Mouse (Mus musculus) stomach, postnatal 0 days (tissue): ENCODE data around the gene Gse1. TPM values are rescaled to one million over a fixed set of nuclear protein-coding genes. Genes with fewer than 3 reads are reported as not detected.

Source experiments
- ATAC-seq: fragments of 200-750 bp; cut with Nextera tagmentation; 2 replicates; pipeline ENCODE4 v1.8.0; 2017; ENCODE audit not compliant: low FRiP score, low TSS enrichment
- DNase-seq: peaks from one replicate; pipeline ENCODE4 v3.0.0-alpha.2; 2016; ENCODE audit warnings: low spot score
- H3K27ac ChIP-seq: fragments of 300-500 bp; sonication (generic); replicated peaks from 2 replicates; pipeline ENCODE4 v1.5.1; 2014; ENCODE audit warnings: mild to moderate bottlenecking, control low read depth
- H3K27me3 ChIP-seq: fragments of 300-500 bp; sonication (generic); 2 replicates; pipeline ENCODE4 v1.6.1; 2014; ENCODE audit warnings: low read length; ENCODE audit not compliant: control insufficient read depth, insufficient read depth
- H3K36me3 ChIP-seq: fragments of 300-500 bp; sonication (generic); 2 replicates; pipeline ENCODE4 v1.6.1; 2014; ENCODE audit warnings: low read length, mixed read lengths; ENCODE audit not compliant: control insufficient read depth, insufficient read depth
- H3K4me1 ChIP-seq: fragments of 300-500 bp; sonication (generic); replicated peaks from 2 replicates; pipeline ENCODE4 v1.6.1; 2014; ENCODE audit warnings: antibody characterized with exemption; ENCODE audit not compliant: control insufficient read depth, insufficient read depth
- H3K4me2 ChIP-seq: fragments of 300-500 bp; sonication (generic); replicated peaks from 2 replicates; pipeline ENCODE4 v1.6.1; 2014; ENCODE audit warnings: low read depth, mild to moderate bottlenecking, control low read depth, moderate library complexity
- H3K4me3 ChIP-seq: fragments of 300-500 bp; sonication (generic); 2 replicates; pipeline ENCODE4 v1.5.1; 2014; ENCODE audit warnings: low read depth, low read length, control low read depth
- H3K9ac ChIP-seq: fragments of 300-500 bp; sonication (generic); 2 replicates; pipeline ENCODE4 v1.6.1; 2014; ENCODE audit warnings: mild to moderate bottlenecking, low read length, control low read depth, mixed read lengths
- H3K9me3 ChIP-seq: fragments of 300-500 bp; sonication (generic); 2 replicates; pipeline ENCODE4 v1.6.1; 2016; ENCODE audit warnings: low read length; ENCODE audit not compliant: control insufficient read depth
- CTCF ChIP-seq: IDR thresholded peaks from 2 replicates; pipeline ENCODE4 v1.5.1; 2016; ENCODE audit warnings: antibody characterized with exemption, low read depth, mild to moderate bottlenecking, moderate library complexity
- EP300 ChIP-seq: optimal IDR thresholded peaks from 2 replicates; pipeline ENCODE3; 2016; ENCODE audit warnings: antibody characterized with exemption
- WGBS: fragments of 180-500 bp; shearing (Covaris S2); extraction: QIAGEN DNeasy Blood & Tissue Kit; methylation state at CpG from one replicate; pipeline ENCODE4 v1.1.7; 2014; 5-methylcytosine and 5-hydroxymethylcytosine counted together
- polyA plus RNA-seq: library from polyadenylated mRNA; unstranded; fragments of >200 nt; fragmentation: Nextera tagmentation; extraction: Ambion mirVana; gene quantifications from 2 replicates; pipeline ENCODE4 v1.2.1, GENCODE M21; 2015

Gene Gse1
- polyA plus RNA-seq, 1 experiment from 2014 or later = 6.4 TPM

- no peak for ATAC-seq
- H3K4me1 ChIP-seq = peaks cover 4% of the 10 kb centered on the region; the same call in 1 of the 2 replicates
- no peaks in the 10 kb centered on the region for H3K9me3 ChIP-seq
- DNase-seq = no peak
- TF ChIP-seq CTCF (no peak), EP300 (no peak)
- H3K4me2 ChIP-seq = no peak overlapping the region
- H3K36me3 ChIP-seq = no peaks in the 10 kb centered on the region
- WGBS = 56% methylated on average over 11 of the region's 11 CpGs
- H3K4me3 ChIP-seq = no peak overlapping the region
- H3K9ac ChIP-seq = no peak overlapping the region; the same call in 1 of the 2 replicates
- H3K27me3 ChIP-seq = no peaks in the 10 kb centered on the region
- H3K27ac ChIP-seq = peak overlapping the region; percentile 18; the same call in 1 of the 2 replicates
These were observed 289.6 kb downstream of the Gse1 start for GRCm38 (mm10) chr8:120517666-120518410.

DNA sequence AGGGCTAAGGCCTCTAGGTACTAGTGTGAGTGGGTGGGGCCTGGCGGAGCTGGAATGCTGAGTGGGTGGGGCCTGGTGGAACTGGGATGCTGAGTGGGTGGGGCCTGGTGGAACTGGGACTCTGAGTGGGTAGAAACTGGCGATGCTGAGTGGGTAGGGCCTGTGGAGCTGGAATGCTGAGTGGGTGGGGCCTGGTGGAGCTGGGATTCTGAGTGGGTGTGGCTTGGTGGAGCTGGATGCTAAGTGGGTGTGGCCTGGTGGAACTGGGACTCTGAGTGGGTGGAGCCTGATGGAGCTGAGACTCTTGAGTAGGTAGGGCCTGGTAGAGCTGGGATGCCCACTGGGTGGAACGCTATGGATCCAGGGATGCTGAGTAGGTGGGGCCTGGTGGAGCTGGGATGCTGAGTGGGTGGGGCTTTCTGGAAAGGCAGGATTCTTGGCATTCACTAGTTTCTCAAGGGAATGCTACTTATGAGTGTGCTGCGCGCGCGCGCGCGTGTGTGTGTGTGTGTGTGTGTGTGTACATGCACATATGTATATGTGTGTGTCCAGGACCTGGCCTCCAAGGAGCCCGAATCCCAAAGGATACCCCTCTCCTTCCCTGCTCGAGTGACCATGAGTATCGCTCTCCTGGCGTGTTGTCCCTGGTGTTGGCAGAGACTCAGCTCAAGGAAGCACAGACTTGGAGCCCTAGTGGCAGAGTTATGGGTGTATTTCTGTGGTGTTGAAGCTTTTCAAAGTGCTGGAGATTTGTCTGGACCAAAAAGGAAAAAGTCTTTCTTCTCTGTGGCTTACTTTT is 290.7 kb downstream of the Gse1 start:
- Histone ChIP-seq H3K9ac (no peak overlapping the region), H3K4me2 (no peak overlapping the region), H3K27me3 (no peaks in the 10 kb centered on the region), H3K27ac (0 out of 2 replicates have a peak overlapping the region, but pooled peaks have one; percentile 24), H3K36me3 (no peaks in the 10 kb centered on the region), H3K4me1 (peaks cover 4% of the 10 kb centered on the region; the same call in 1 of the 2 replicates), H3K4me3 (no peak overlapping the region), H3K9me3 (no peaks in the 10 kb centered on the region)
- ATAC-seq (peak; percentile 82), DNase-seq (peak; percentile 89)
- TF ChIP-seq EP300 = no peak
- 0 out of 2 replicates have a peak, but pooled peaks have one; percentile 14 for TF ChIP-seq CTCF
- WGBS = 65% methylated on average over 14 of the region's 14 CpGs

DNA sequence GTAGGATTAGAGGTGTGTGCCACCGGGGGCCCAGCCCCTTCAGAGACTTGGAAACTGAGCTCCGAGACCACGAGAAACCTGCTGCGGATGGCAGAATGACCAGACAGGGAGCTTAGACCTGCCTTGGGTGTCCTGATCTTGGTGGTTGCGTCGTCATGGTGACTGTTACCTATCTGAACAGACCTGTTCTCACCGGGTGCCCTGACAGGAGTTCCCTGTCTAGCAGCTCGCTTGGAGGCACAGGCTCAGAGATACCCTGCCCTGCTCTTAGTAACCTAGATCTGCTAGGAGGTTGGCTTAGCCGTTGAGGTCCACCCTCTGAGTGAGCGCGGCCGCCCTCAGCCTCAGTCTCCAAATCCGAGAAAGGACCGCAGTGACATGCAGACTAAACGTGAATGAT is 292.0 kb downstream of the Gse1 start:
- Histone ChIP-seq H3K9ac (0 out of 2 replicates have a peak overlapping the region, but pooled peaks have one; percentile 27), H3K4me1 (peaks cover 6% of the 10 kb centered on the region; the same call in 1 of the 2 replicates), H3K27ac (peak overlapping the region; percentile 65), H3K27me3 (no peaks in the 10 kb centered on the region), H3K9me3 (no peaks in the 10 kb centered on the region), H3K4me2 (no peak overlapping the region), H3K36me3 (no peaks in the 10 kb centered on the region), H3K4me3 (no peak overlapping the region)
- 61% methylated on average over 15 of the region's 15 CpGs for WGBS
- DNase-seq (no peak), ATAC-seq (no peak)
- peak; percentile 61 for TF ChIP-seq EP300
- no peak for TF ChIP-seq CTCF

GRCm38 (mm10) chr8:120520707-120521590 is 292.7 kb downstream of the Gse1 start:
- Histone ChIP-seq H3K9me3 (no peaks in the 10 kb centered on the region), H3K27ac (peak overlapping the region; percentile 65), H3K4me1 (peaks cover 12% of the 10 kb centered on the region; the same call in 1 of the 2 replicates), H3K27me3 (no peaks in the 10 kb centered on the region), H3K4me3 (no peak overlapping the region), H3K4me2 (no peak overlapping the region), H3K36me3 (no peaks in the 10 kb centered on the region), H3K9ac (peak overlapping the region; percentile 27; the same call in 1 of the 2 replicates)
- ATAC-seq (peak; percentile 25; the same call in 1 of the 2 replicates), DNase-seq (peak; percentile 60)
- 46% methylated on average over 19 of the region's 20 CpGs for WGBS
- TF ChIP-seq CTCF = peak; percentile 55
- TF ChIP-seq EP300 = no peak

DNA sequence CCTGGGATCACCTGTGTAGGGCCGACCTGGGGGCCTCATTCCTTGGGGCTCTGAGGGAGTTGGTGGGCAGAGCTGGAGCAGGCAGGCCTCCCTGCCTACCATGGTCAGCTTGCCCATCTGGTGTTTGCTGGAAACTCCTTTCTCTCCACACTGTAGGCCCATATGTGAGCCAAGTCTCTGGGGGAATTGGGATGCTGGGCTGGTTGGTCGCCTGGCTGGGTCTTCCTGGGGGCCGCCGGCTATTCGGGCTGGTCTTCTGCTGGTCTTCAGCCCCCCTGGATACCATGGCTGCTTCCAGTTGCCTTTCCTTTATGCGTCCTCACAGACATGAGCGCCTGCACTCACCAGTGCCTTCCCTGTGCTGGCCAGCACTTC is 293.3 kb downstream of the Gse1 start:
- peaks cover 12% of the 10 kb centered on the region; the same call in 1 of the 2 replicates for H3K4me1 ChIP-seq
- H3K27ac ChIP-seq = no peak overlapping the region
- TF ChIP-seq EP300 (no peak), CTCF (no peak)
- no peak overlapping the region for H3K4me2 ChIP-seq
- DNase-seq (no peak), ATAC-seq (no peak)
- no peaks in the 10 kb centered on the region for H3K27me3 ChIP-seq
- H3K9me3 ChIP-seq = no peaks in the 10 kb centered on the region
- peak overlapping the region; percentile 8; the same call in 1 of the 2 replicates for H3K9ac ChIP-seq
- H3K36me3 ChIP-seq = no peaks in the 10 kb centered on the region
- no peak overlapping the region for H3K4me3 ChIP-seq
- 75% methylated on average over 7 of the region's 7 CpGs for WGBS
